Mouse (Mus musculus) forelimb bud, embryonic 11.5 days (tissue): Measurements from ENCODE around the gene Rbm31y.
"Not testable (repeated sequence)": the region's sequence is repeated elsewhere in the genome, so short reads cannot be mapped to it uniquely, and the experiment has no call there.

Experiments
- DNase-seq: peaks from one replicate; pipeline ENCODE4 v3.0.0-alpha.2; 2012; ENCODE audit warnings: low read depth, low spot score

Rbm31y gene

GRCm38 (mm10) chrY:17400461-17400860 lies at the start of gene Rbm31y:
Rbm31y (plus strand) TSS chrY:17400761.
- not testable (repeated sequence) for DNase-seq
